Mouse (Mus musculus) heart, postnatal 10 days (tissue): ENCODE results near the gene Me3. TPM values are rescaled to one million over a fixed set of nuclear protein-coding genes. Genes with fewer than 3 reads are reported as not detected.
"Not testable (repeated sequence)": the region's sequence is repeated elsewhere in the genome, so short reads cannot be mapped to it uniquely, and the experiment has no call there.

Source experiments
- DNase-seq, 2 experiments: peaks; one replicate each; pipeline ENCODE4 v3.0.0; 2021
- intact Hi-C: fragments of 180-260 bp; cut with DNase I; formaldehyde crosslinking; loops from one replicate; pipeline ENCODE4 v1.15.1; 2025
- total RNA-seq, 2 experiments: library from RNA; stranded (reverse); gene quantifications; 2 replicates each; pipeline ENCODE4 v1.2.3; 2021

Gene Me3
- total RNA-seq, 2 experiments from 2014 or later: 105 to 114 TPM

DNA sequence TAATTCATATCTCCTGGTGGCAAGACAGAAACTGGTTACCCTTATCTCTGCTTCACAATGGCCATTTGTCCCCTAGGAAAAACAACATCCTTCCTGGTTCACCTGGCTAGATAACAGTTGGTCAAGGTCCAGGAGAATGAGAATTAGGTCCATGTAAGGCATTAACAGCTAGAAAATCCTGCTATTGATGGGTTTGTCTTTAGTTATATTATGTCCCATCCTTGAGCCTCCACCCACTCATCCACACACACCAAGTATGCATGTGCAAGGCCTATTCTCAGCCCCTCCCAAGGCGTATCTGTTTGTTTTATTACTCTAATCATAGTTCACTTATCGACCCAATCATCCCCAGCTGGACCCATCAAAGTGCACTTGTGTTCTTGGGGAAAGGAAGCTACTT lies 88.1 kb downstream of the Me3 start:
- DNase-seq: no peak
- intact Hi-C loops: no loop called here

DNA sequence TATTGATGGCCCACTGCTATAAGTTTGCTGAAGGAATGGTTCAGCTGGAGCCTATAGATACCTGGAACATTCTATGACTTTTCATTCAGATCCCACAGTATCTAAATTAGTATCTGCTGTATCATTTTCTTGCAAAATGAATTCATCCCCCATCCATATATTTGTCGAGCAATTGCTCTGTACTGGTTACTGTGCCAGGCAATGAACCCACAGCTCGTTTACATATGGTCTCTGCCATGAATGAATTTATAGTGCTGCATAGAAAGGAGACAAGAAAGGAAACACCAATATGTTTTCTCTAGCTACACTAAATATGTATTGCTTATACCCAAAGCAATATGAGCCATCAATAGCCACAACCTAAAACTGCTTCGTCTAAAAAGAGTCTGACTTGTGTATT lies 94.5 kb downstream of the Me3 start:
- no peak for DNase-seq
- intact Hi-C loops: no loop called here

DNA sequence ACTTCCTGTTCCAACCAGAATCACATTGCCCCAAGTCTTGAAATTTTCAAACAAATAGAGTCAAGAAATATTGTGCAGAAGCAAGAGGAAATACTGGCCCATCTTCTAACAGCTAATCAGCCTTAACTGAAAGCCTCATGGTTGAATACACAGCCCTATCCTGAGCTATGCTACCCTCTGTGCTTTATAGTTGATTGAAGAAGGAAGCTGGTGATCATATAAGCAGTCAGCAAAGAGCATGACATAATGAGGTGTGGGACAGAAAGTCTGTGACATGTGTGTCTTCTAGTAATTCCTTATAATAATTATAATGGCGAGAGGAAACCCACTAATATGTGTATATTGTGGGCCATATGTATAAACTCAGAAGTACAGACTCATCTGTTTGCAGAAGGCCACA lies 95.4 kb downstream of the Me3 start:
- no peak for DNase-seq
- intact Hi-C loops: no loop called here

DNA sequence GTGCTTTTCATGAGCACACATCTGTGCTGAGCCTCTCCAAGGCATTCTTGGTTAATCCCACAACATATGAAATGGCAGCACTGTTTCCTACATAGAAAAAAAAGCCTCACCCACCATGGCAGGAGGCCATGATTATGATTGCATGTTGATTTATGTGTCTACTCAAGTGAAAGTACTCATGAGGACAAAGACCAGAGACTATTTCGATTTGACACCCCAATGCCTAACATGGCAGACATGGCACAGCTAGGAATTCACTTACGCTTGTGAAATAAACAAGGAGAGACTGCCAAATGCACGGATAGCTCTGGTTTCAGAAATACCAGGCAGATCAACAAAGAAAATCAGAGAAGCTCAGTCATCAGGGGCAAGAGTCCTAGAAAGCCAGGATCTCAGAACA lies 96.2 kb downstream of the Me3 start:
- no peak for DNase-seq
- intact Hi-C loops: no loop called here

DNA sequence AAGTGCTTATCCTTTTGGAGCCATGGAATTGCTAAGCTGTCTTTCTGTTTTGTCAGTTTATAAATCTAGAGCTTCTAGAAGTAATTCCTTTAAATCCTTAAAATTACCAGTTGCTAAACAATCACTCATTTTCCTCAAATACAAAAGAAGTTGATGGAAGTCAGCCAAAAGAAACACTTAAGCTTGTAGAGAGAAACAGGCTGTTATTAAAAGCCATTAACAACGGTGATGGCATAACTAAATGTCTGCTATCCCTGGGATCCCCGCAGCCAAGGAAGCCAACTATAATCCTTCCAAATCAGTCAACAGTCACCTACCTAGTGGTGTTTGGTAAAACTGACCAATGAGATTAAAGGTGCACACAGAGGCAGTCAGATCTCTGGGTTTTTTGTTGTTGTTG lies 98.3 kb downstream of the Me3 start:
- DNase-seq: no peak
- intact Hi-C loops: no loop called here

DNA sequence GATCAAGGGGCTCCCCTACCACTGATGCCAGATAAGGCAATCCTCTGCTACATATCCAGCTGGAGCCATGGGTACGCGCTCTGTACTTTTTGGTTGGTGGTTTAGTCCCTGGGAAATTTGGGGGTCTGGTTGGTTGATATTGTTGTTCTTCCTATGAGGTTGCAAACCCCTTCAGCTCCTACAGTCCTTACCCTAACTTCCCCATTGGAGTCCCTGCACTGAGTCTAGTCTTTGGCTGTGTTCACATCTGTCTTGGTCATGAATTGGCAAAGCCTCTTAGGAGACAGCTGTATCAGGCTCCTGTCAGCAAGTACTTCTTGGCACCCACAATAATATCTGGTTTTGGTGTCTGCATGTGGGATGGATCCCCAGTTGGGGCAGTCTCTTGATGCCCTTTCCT lies 98.9 kb downstream of the Me3 start:
- intact Hi-C loops: not testable (repeated sequence)
- peak; percentile 16 to 21 for DNase-seq

DNA sequence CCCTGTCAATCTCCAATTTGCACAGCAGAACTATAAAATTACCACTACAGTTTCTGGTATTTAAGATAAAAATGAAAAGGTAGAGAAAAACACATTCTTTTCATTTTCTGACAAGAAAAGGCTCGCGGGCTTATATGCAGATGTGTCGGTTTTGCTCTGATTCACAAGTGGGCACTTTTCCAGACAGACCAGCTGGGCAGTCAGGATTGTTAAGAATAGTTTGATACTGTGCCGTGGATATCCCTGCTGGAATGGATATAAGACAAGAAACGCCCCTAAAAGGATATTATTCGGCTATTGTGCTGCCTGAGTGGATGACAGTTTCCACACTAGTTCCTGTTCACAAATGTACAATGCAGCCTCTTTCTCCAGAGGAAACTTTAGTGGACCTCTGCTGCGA lies 116.2 kb downstream of the Me3 start:
- DNase-seq: peak; percentile 43 to 60
- intact Hi-C loops: no loop called here

DNA sequence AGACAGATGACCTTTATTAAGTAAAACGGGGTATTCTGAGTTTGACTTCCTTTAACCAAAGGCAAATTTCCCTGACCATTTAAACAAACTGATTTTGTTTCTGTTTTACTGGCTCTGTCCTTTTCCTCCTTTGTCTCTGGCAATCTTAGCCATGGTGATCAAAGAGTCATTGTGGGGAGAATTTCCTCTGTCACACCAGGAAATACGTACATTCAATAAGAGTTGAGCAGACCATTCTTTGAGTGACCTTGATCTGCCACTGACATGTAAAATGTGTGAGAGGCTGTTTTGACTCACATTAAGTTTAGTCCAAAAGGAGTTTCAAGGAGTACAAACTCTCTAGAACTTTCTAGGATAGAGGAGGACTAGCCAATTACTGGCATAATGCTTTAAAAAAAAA lies 117.0 kb downstream of the Me3 start:
- intact Hi-C loops: loop anchor here (1.0 kb wide), 1 partner anchor 13 kb away; no protein-coding TSS in a partner anchor
- DNase-seq: no peak

DNA sequence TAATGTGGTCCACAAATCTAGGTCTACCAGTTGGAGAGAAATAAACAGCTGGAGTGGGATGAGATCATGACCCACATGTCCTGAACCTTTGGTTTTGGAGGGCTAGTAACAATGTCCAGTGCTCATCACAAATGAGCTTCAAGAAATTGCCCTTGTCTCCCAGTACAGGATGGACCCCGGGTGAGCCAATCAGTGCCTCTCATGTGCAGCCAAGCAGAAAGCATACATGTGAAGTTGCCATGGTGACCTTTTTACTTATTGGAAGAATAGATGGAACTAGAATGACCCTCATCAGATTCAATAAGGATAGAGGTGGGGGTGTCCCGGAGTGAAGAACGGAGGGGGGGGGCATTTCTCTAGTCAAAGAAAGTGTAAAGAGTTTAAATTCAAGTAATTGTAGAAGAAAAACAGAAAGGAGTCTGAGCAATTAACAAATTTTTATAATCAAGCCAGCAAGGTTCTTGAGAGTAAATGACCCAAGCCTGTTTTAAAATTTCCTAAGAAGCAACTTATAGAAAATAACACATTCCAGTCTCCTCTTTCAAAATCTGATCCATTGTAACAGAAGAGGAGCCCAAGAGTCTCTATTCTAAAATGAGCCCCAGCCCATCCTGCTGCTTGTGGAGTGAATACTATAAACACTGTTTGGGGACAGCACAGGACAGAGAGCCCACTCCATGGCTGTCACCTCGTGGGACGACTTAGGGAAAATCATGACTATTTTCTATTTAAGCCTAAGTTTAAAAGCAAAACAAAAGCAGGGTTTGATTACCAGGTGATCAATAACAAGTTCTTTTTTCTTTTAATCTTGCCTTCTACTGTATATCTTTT lies 134.7 kb downstream of the Me3 start:
- no peak for DNase-seq
- intact Hi-C loops: no loop called here

DNA sequence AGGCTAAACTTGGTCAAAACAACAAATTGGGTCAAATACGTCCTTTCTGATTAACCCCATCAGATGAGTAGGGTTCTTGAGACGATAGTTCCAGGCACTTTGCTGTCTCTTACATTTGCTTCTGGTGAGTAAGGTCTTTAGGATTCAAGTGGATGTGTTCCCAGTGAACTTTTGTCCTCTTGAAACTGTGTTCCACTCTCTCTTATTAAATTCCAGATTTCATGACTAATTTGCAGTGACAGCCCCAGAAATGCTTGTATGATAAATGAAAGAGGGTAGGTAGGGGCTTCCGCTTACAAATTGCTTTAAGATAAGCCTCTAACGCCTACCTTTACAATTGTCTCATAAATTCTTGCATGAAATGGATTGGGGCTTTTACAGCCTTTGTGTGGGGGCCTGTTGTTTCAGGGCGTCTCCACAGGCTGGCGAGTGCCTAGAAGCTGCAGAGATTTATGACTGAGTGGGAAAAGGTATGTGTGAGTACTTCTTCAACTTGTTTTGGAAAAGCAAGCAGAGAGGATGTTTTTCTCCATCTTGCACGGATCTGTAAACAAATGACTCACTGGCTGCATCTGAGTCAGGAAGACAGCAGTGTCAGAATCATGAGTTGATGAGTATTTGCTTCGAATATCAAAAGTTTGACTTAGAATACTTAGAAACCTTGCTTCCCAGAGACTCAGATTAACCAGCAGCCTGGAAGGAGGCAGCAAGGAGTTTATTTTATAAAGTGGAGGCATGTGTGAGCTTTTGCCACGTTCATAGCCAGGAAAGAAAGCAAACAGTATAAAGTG lies 137.1 kb downstream of the Me3 start:
- no peak for DNase-seq
- intact Hi-C loops: no loop called here

DNA sequence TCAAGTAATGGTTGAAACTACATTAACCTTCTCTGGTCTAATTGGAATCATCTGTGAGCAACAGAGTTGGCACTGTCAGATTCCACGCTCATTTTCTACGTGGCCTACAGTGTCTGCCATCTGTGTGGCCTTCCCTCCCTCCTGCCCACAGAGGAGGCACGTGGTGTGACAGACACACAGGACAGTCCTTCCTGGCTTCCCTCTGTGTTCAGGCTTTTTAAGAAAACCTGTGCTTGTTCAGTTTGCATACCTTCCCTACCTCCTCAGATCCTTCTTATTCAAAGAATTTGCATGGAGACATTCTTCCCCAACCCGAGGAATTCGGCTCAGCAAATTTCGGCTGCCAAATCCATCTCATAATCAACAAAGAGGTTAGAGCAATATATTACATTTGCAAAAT lies 137.8 kb downstream of the Me3 start:
- intact Hi-C loops: no loop called here
- DNase-seq: no peak

DNA sequence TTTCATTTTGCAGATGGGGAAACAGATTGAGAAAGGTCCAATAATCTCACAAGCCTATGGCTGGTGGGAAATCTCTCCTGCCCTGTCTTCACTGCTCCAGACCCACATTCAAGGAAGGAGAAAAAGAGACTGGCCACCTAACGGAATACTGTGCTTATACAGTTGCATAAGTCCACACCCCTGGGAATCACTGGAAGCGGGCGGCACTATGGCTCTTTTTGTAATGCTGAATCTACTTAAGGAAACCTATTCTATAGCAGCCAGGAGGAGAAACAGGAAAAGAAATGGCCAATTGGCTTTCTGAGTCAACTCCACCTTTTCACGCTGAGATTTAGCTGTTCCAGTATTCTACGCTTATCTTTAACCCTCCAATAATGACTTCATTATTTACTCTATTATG lies 140.7 kb downstream of the Me3 start:
- no peak for DNase-seq
- intact Hi-C loops: no loop called here

DNA sequence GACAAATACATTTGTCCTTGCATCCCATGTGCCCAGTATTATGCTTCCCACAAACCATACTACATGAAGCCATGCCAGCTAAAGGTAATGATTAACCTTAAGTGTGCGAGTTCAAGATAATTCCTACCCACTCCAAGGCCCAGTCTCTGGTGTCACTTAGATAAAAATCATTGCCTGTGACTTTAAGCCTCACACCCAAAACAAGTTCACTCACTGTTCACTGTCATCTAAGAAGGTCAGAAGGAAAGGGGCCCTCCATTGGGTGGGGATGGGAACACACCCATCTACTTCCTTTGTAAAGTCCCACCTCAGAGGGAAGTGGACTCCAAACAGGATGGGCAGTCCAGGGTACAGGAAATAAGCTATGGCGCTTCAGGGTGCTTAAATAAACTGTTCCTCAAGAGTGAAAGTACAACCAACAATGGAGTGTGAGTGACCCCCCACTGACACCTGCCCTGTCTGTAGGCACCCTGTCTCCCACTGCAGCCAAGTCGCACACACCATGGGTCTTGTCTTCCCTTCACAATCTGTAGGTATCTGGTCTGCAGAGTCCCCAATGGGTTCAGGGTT lies 141.2 kb downstream of the Me3 start:
- intact Hi-C loops: no loop called here

DNA sequence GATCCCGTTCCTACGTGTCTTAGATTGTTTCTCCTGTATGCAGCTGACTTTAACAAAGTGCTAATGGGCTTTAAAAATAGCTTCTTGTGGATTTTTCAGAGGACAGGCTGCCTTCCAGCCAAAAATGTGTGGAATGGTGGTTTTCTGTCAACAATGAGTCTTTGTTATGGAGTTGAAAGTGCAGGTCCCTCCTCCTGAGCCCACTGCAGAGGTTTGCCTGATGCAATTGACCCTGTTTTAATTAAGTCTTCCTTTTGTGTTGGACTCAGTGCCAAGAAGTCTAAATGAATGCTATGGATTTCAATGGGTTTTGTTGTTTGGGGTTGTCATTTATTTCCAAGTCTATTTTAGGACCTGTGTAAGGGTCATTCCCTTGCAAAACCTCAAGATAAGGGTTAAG lies 141.7 kb downstream of the Me3 start:
- intact Hi-C loops: no loop called here

More for the DNA sequence above, 141.2 kb downstream of the Me3 start:
- DNase-seq: peak; percentile 20 to 27

DNA sequence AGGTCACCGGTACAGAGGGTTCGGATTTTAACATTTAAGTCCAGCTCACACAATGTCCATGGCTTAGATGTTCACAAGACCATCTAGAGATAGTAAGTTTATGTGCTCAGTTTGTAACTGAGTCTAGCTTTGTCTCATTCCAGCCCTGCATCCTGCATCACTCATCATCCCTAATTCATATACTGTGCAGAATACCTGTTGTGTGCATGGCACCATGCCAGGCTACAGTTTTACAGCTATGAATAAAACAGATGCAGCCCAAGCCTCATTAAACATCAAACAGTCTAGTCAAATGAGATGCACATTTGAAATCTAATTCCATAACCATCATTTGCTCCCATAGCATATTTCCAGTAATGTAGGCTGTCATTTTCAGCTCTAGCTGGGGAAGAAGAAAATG lies 143.7 kb downstream of the Me3 start:
- intact Hi-C loops: no loop called here
- no peak for DNase-seq

More for the DNA sequence above, 141.7 kb downstream of the Me3 start:
- DNase-seq: peak; percentile 16 to 27

DNA sequence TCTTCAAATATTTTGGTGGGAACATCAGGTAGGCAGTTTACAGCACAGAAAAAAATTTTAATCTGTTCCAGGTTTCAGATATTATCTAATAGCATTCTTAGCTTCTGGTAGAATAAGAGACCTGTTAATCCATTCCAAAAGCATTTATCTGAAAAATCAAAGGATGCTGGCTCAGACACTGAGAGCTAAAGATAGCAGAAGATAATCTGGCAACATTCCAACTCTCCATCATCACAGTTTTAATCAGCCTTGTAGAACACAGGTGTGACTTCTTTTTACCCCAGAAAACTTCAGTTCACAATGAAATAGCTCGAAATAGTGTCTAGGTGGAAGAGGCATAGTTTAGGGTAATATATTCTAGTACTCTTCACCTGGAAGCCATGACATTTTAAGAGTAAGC lies 149.2 kb downstream of the Me3 start:
- DNase-seq: no peak
- intact Hi-C loops: no loop called here

DNA sequence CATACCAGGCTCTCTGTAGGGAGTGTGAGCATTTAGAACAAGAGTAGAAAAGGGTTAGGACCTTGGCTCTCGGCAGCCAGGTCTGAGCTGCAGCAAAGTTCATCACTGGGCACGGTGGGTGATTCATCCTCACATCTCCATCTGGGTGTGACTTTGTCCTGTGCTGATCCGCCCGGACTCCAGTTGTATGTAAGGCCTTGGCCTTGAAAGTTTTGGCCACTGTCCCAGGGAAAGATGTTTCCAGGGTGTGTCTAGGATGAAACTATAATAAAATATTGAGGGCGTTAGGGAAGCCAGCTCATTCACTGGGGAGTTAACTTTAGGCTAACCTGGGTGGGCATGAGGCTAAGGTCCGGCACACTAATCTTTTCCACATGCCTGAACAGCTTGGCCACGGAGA lies 155.5 kb downstream of the Me3 start:
- DNase-seq: peak in 1 of 2 experiments; percentile 20
- intact Hi-C loops: no loop called here

DNA sequence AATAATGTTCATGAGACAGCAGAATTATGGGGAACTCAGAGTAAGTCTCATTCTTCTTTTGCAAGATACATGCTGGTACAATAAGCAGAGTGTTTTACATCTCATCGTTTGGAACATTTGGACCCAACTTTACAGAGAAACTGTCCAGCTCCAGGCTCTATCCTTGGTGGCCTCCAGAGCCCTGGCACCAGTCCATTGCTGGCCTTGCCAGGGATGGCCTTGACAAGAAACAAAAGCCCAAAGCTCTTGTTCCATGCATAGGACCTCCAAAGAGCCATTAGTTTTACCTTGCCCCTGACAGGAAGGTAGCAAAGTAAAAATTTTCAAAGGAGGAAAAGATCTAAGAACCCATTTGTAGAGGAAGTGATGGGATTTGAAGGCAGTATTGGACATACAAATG lies 160.4 kb downstream of the Me3 start:
- intact Hi-C loops: loop anchor here (5.0 kb wide), 1 partner anchor 275 kb away; no protein-coding TSS in a partner anchor
- no peak for DNase-seq

DNA sequence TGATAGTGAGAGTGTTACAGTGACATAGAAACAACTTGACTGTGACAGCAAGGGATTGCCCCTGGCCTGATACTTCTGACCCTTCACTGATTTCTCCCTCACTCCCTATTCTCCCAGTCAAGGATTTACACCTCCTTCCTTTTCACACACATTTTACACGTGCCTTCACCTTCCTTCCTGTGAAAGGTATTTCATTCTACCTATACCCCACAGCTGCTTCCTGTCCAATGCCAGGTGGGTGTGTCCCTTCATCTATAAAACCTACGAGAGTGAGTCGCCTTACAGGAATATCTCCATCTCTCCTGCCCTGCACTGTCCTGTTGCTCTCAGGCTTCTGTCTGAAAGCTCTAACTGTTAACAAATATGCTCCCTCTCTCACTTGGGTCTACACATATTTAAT lies 163.2 kb downstream of the Me3 start:
- intact Hi-C loops: no loop called here
- DNase-seq: no peak

DNA sequence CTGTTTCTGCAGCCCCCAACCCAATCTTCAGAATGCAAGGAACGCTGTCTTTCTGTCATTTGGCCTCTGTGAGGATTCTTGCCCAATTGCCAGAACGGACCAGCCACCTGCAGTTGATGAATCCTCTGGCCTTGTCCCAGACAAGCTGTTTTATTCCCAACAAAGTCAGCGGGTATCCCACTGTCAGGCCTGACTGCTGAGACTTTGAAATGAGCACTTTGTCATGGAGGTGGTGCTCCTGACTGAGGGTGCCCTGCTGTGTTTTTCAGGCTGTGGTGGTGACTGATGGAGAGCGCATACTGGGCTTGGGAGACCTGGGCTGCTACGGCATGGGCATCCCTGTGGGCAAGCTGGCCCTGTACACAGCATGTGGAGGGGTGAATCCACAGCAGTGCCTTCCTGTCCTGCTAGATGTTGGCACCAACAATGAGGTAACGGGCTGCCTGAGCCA lies 164.2 kb downstream of the Me3 start:
- intact Hi-C loops: no loop called here
- DNase-seq: no peak

DNA sequence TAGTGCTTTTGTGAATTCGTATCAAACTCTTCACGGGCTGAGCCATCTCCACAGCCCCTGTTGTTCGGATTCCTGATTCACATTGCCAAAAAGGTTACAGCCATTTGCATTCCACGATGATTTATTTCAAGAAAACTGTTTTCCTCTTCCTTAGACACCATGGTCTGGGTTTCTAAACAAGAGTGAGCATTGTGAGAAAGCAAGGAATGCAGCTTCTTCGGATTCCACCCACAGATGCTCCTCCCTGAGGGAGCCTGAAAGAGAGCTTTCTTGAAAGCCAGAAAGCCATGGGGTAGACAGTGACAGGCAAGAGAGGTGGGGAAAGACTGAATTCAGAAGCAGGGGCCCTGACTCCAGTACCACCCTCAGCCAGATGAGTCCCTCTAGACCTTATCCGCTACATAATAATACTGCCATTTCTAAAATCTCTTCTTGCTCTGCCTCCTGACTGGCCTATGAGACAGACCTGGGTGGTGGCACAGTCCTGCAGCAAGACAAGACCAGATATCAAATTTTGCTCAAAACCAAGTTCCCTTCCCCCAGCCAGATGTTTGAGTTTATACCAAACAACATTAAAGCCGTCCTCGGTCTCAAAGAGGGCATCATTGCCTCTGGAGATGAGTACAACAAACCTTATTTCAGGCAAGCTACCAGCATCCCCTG lies 166.3 kb downstream of the Me3 start:
- DNase-seq: no peak
- intact Hi-C loops: no loop called here
